Comparison of ENCODE assay signal across 21 mouse cellular contexts in the genomic region with DNA sequence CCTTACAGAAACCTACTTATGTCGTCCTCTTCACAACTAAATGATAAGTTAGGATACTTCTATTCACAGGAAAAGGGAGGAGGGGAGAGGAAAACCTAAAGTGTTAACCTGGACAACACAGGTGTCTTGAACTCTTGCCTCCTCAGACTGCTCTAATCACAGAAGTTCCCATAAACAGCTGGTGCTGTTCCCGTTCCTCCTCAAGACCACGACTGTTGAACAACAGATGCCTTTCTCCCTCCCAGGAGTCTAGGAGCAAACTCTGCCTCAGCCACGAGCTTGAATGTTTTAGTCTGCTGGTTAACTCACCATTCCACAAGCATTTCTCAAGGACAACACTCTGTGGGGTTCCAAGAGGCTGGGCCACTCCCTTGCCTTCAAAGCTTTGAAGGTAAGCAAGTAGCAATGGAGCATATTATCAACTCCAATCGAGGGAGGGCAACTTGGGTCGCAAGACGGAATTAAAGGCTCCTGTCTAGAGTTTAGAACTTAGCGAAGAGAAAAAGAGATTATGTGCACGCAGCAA.
DNase-seq lines count a peak whose midpoint lies in the region; ATAC-seq and TF ChIP-seq lines count a peak whose summit lies in the region.
"Had no signal": no experiment of that assay in that cellular context is flagged by ENCODE, and none has a peak within 500 bp of the region (broad histone marks: within the 10 kb centered on the region; RNA-seq: fewer than 3 reads in every experiment).

No protein-coding gene starts in this region.

- H3K36me3 ChIP-seq in stomach, postnatal 0 days (ENCODE audit: control insufficient read depth, insufficient read depth, low read length): no peaks in the 10 kb centered on the region
- H3K36me3 ChIP-seq: embryonic facial prominence, embryonic 12.5 days; embryonic facial prominence, embryonic 15.5 days; heart, embryonic 12.5 days; heart, embryonic 15.5 days; hindbrain, embryonic 10.5 days; hindbrain, embryonic 13.5 days; intestine, embryonic 15.5 days had no signal

- no peaks in the 10 kb centered on the region for H3K27me3 ChIP-seq in stomach, postnatal 0 days (ENCODE audit: control insufficient read depth, insufficient read depth, low read length)
- H3K27me3 ChIP-seq: embryonic facial prominence, embryonic 12.5 days; embryonic facial prominence, embryonic 15.5 days; heart, embryonic 15.5 days; hindbrain, embryonic 13.5 days; intestine, embryonic 15.5 days had no signal

- TF ChIP-seq EP300 in stomach, postnatal 0 days (optimal IDR thresholded peaks at IDR 0.05): no peak

- H3K9ac ChIP-seq in stomach, postnatal 0 days (ENCODE audit: low read length): no peak overlapping the region
- H3K9ac ChIP-seq: embryonic facial prominence, embryonic 12.5 days; embryonic facial prominence, embryonic 15.5 days; forebrain, postnatal 0 days; heart, embryonic 12.5 days; heart, embryonic 15.5 days; hindbrain, embryonic 13.5 days; intestine, embryonic 15.5 days had no signal

- H3K9me3 ChIP-seq in stomach, postnatal 0 days (ENCODE audit: control insufficient read depth, low read length): no peaks in the 10 kb centered on the region
- H3K9me3 ChIP-seq: embryonic facial prominence, embryonic 12.5 days; embryonic facial prominence, embryonic 15.5 days; heart, embryonic 12.5 days; heart, embryonic 15.5 days; hindbrain, embryonic 10.5 days; hindbrain, embryonic 13.5 days; intestine, embryonic 15.5 days had no signal

- H3K4me3 ChIP-seq in gastrocnemius, adult 2 months: no peak overlapping the region
- no peak overlapping the region for H3K4me3 ChIP-seq in stomach, postnatal 0 days (ENCODE audit: low read depth, low read length)
- H3K4me3 ChIP-seq: embryonic facial prominence, embryonic 12.5 days; embryonic facial prominence, embryonic 15.5 days; heart, embryonic 12.5 days; heart, embryonic 15.5 days; hindbrain, embryonic 10.5 days; hindbrain, embryonic 13.5 days; intestine, embryonic 15.5 days had no signal

- TF ChIP-seq CTCF in gastrocnemius, adult 2 months (IDR thresholded peaks at IDR 0.05): no peak
- no peak for TF ChIP-seq CTCF in stomach, postnatal 0 days (IDR thresholded peaks at IDR 0.05; ENCODE audit: low read depth)

- intact Hi-C loops in gastrocnemius, adult 2 months (cut with DNase I): no loop called here

- no peak for ATAC-seq in stomach, postnatal 0 days (ENCODE audit: low FRiP score, low TSS enrichment)
- no peak for ATAC-seq in megakaryocyte, adult 5-6 weeks (ENCODE audit: poor library complexity, severe bottlenecking)
- ATAC-seq: intestine, embryonic 15.5 days had no signal

- H3K4me1 ChIP-seq in stomach, postnatal 0 days (replicated peaks; ENCODE audit: control insufficient read depth, insufficient read depth): no peaks in the 10 kb centered on the region; the same call in 1 of the 2 replicates
- H3K4me1 ChIP-seq: embryonic facial prominence, embryonic 12.5 days; embryonic facial prominence, embryonic 15.5 days; hindbrain, embryonic 10.5 days; intestine, embryonic 15.5 days had no signal

- H3K27ac ChIP-seq in gastrocnemius, adult 2 months: peak overlapping the region; percentile 89; the same call in 1 of the 2 replicates
- no peak overlapping the region for H3K27ac ChIP-seq in stomach, postnatal 0 days (replicated peaks)
- H3K27ac ChIP-seq: embryonic facial prominence, embryonic 12.5 days; embryonic facial prominence, embryonic 15.5 days; heart, embryonic 15.5 days; hindbrain, embryonic 10.5 days; hindbrain, embryonic 13.5 days; intestine, embryonic 15.5 days had no signal

- WGBS in stomach, postnatal 0 days: 65% methylated on average over 9 of the region's 9 CpGs

- H3K4me2 ChIP-seq in stomach, postnatal 0 days (replicated peaks; ENCODE audit: low read depth): no peak overlapping the region
- H3K4me2 ChIP-seq: embryonic facial prominence, embryonic 12.5 days; embryonic facial prominence, embryonic 15.5 days; heart, embryonic 12.5 days; heart, embryonic 15.5 days; hindbrain, embryonic 13.5 days; intestine, embryonic 15.5 days had no signal

- DNase-seq in cerebellum, adult 11-12 months: peak; percentile 22
- no peak for DNase-seq in cerebellum, postnatal 10 days
- no peak for DNase-seq in gastrocnemius, adult 2 months
- DNase-seq in gastrocnemius, adult 8-10 months (ENCODE audit: low spot score in 2 of 2): no peak
- DNase-seq in ES-CJ7 (ENCODE audit: low read depth, low spot score) (peak; percentile 83), WW6 (ENCODE audit: low read depth, low spot score) (peak; percentile 22)
- DNase-seq in stomach, postnatal 0 days (ENCODE audit: low spot score): no peak
- DNase-seq: adrenal gland, postnatal 14 days; gastrocnemius, postnatal 10 days; gastrocnemius, postnatal 36 days; heart, postnatal 36 days; kidney, adult 11 months had no signal

Comparison
In these comparisons a context has a peak if more than half of its experiments do, and no peak if none do; other contexts are left out.
1. DNase-seq: peak in cerebellum, adult 11-12 months (single experiment), ES-CJ7 (single experiment) and WW6 (single experiment); none in cerebellum, postnatal 10 days (0 of 2), gastrocnemius, adult 2 months (single experiment), gastrocnemius, adult 8-10 months (0 of 2) and stomach, postnatal 0 days (single experiment).